ENCODE assay signal across 7 mouse cellular contexts in genomic region chr8:78820673-78821310, GRCm38 (mm10). TPM values are rescaled to one million over a fixed set of nuclear protein-coding genes. Genes with fewer than 3 reads are reported as not detected.
A peak's percentile ranks its signal among the peaks of the same experiment; 100 is the strongest.
DNase-seq lines count a peak whose midpoint lies in the region; ATAC-seq lines count a peak whose summit lies in the region.

Gene Lsm6 (minus strand): TSS chr8:78821140.

- ATAC-seq in embryonic facial prominence, embryonic 11.5 days (replicated peaks; ENCODE audit: insufficient number of reproducible peaks, low FRiP score, low TSS enrichment, low read depth): peak; percentile 95
- ATAC-seq in granulocyte monocyte progenitor cell, adult 5-6 weeks (replicated peaks; ENCODE audit: poor library complexity, severe bottlenecking): peak; percentile 90
- peak; percentile 96 for ATAC-seq in midbrain, embryonic 13.5 days

- H3K27me3 ChIP-seq in embryonic facial prominence, embryonic 11.5 days (ENCODE audit: control insufficient read depth, insufficient read depth, low read length): no peaks in the 10 kb centered on the region
- no peaks in the 10 kb centered on the region for H3K27me3 ChIP-seq in limb, embryonic 10.5 days (ENCODE audit: low read depth, poor library complexity, severe bottlenecking)
- no peaks in the 10 kb centered on the region for H3K27me3 ChIP-seq in midbrain, embryonic 13.5 days

- peak within 1 kb of the TSS; percentile 30 for H3K4me2 ChIP-seq in embryonic facial prominence, embryonic 11.5 days (ENCODE audit: low read depth, low read length)
- peak within 1 kb of the TSS; percentile 65 for H3K4me2 ChIP-seq in midbrain, embryonic 13.5 days (replicated peaks)

- peak; percentile 99 for DNase-seq in adrenal gland, postnatal 14 days
- peak; percentile 96 for DNase-seq in embryonic facial prominence, embryonic 11.5 days (ENCODE audit: low spot score)
- DNase-seq in kidney, adult 11 months: peak; percentile 96
- DNase-seq in limb, embryonic 10.5 days (ENCODE audit: low spot score): peak; percentile 100
- peak; percentile 97 for DNase-seq in spleen, adult 12 weeks (ENCODE audit: low spot score)

- H3K9ac ChIP-seq in embryonic facial prominence, embryonic 11.5 days (replicated peaks; ENCODE audit: low read length): peak within 1 kb of the TSS; percentile 92
- H3K9ac ChIP-seq in midbrain, embryonic 13.5 days (replicated peaks): peak within 1 kb of the TSS; percentile 87

- no peaks in the 10 kb centered on the region for H3K4me1 ChIP-seq in embryonic facial prominence, embryonic 11.5 days (ENCODE audit: control insufficient read depth, insufficient read depth, low read length)
- peaks cover 34% of the 10 kb centered on the region for H3K4me1 ChIP-seq in limb, embryonic 10.5 days
- H3K4me1 ChIP-seq in midbrain, embryonic 13.5 days (replicated peaks): peaks cover 17% of the 10 kb centered on the region

- peak within 1 kb of the TSS; percentile 96 for H3K27ac ChIP-seq in embryonic facial prominence, embryonic 11.5 days (replicated peaks; ENCODE audit: low read depth, low read length)
- H3K27ac ChIP-seq in limb, embryonic 10.5 days: peak within 1 kb of the TSS; percentile 98
- H3K27ac ChIP-seq in midbrain, embryonic 13.5 days: peak within 1 kb of the TSS; percentile 97

- peak within 1 kb of the TSS; percentile 78 for H3K4me3 ChIP-seq in embryonic facial prominence, embryonic 11.5 days (ENCODE audit: low read depth, low read length)
- H3K4me3 ChIP-seq in limb, embryonic 10.5 days: peak within 1 kb of the TSS; percentile 77
- H3K4me3 ChIP-seq in midbrain, embryonic 13.5 days (replicated peaks): peak within 1 kb of the TSS; percentile 76

- under 1% methylated on average over 66 of the region's 70 CpGs for WGBS in embryonic facial prominence, embryonic 11.5 days
- WGBS in limb, embryonic 10.5 days: under 1% methylated on average over 70 of the region's 70 CpGs
- under 1% methylated on average over 56 of the region's 70 CpGs for WGBS in midbrain, embryonic 13.5 days

- H3K9me3 ChIP-seq in embryonic facial prominence, embryonic 11.5 days (replicated peaks; ENCODE audit: control insufficient read depth, low read length): no peaks in the 10 kb centered on the region
- no peaks in the 10 kb centered on the region for H3K9me3 ChIP-seq in limb, embryonic 10.5 days (replicated peaks)
- no peaks in the 10 kb centered on the region for H3K9me3 ChIP-seq in midbrain, embryonic 13.5 days

- H3K36me3 ChIP-seq in embryonic facial prominence, embryonic 11.5 days (replicated peaks; ENCODE audit: control insufficient read depth, insufficient read depth, low read depth, low read length): no peaks in the 10 kb centered on the region
- peaks cover 34% of the 10 kb centered on the region for H3K36me3 ChIP-seq in limb, embryonic 10.5 days
- 0 out of 2 replicates have a peak, but pooled peaks cover 10% of the 10 kb centered on the region for H3K36me3 ChIP-seq in midbrain, embryonic 13.5 days

RNA-seq across cellular contexts. Expression of gene Lsm6, which starts in this region (rescaled TPM):
- 120 and 127 TPM in 2 replicates for total RNA-seq in adrenal gland, postnatal 14 days (2021)
- polyA plus RNA-seq in embryonic facial prominence, embryonic 11.5 days (2014; fragmentation: Nextera tagmentation; extraction: Ambion mirVana): 244 and 250 TPM in 2 replicates
- 208 and 254 TPM in 2 replicates for total RNA-seq in granulocyte monocyte progenitor cell, adult 5-6 weeks (2014; fragmentation: Nextera tagmentation)
- 228 and 316 TPM in 2 replicates for total RNA-seq in granulocyte monocyte progenitor cell, adult 5-6 weeks (2017)
- 303 and 307 TPM in 2 replicates for polyA plus RNA-seq in limb, embryonic 10.5 days (2016; fragmentation: Nextera tagmentation; extraction: Ambion mirVana)
- polyA plus RNA-seq in midbrain, embryonic 13.5 days (2015; fragmentation: Nextera tagmentation; extraction: Ambion mirVana): 201 and 204 TPM in 2 replicates

Comparison
In these comparisons a context has a peak if more than half of its experiments do, and no peak if none do; other contexts are left out.
1. Peak in every context shown above with its lines: DNase-seq, ATAC-seq, H3K4me3 ChIP-seq and H3K27ac ChIP-seq.